Mouse (Mus musculus): ENCODE results near the gene Ms4a18.

DNA sequence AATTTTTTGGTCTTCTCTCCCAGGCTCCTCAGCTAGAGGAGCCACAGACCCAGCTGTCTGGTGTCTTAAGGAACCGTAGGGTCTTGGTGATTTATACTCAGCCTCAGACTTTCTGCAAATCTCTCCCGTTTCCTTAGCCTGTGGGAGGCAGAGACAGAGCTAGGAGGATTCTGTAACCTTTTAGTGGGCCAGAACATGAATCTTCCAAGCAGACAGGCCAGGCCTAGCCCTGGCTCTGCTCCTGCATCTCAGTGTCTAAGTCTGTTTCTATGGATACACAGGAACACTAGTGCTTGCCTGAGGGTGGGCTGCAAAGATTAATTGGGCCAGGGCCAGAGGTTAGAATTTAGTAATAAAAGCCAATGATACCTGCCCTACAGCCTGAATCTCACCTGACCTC is 44.6 kb downstream of the Ms4a18 start:
- TF ChIP-seq POLR2A (IDR thresholded peaks at IDR 0.05; ENCODE audit: extremely low read depth, insufficient read depth, low read length) (no peak), CTCF (IDR thresholded peaks at IDR 0.05; ENCODE audit: extremely low read depth, insufficient read depth, low read length) (no peak)
